20 mouse cellular contexts compared by ENCODE assay signal in the genomic region with DNA sequence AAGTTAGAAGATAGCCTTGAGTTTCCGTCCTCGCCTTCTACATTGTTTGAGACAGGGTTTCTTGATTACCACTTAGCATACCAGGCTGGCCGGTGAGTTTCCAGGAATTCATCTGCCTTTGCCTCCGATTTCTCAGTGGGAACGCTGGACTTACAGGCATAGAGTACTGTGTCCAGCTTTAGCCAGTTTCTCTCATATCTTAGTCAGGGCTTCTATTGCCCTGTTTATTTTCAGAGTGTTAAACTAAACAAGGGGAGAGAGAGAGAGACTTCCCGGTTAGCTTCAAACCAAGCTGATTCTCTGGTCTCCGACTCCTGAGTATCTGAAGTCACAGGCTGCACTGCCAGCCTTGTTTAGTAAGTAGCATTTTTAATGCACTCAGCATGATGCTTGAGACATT.
DNase-seq lines count a peak whose midpoint lies in the region; ATAC-seq lines count a peak whose summit lies in the region.
"Had no signal": no experiment of that assay in that cellular context is flagged by ENCODE, and none has a peak within 500 bp of the region (broad histone marks: within the 10 kb centered on the region; RNA-seq: fewer than 3 reads in every experiment).

No protein-coding gene starts in this region.

- no peaks in the 10 kb centered on the region for H3K27me3 ChIP-seq in forebrain, embryonic 10.5 days (ENCODE audit: poor library complexity, severe bottlenecking)
- no peaks in the 10 kb centered on the region for H3K27me3 ChIP-seq in forebrain, embryonic 16.5 days (replicated peaks; ENCODE audit: control insufficient read depth, insufficient read depth, low read length)
- H3K27me3 ChIP-seq in kidney, embryonic 14.5 days (ENCODE audit: control insufficient read depth, insufficient read depth, low read length) = no peaks in the 10 kb centered on the region
- no peaks in the 10 kb centered on the region for H3K27me3 ChIP-seq in limb, embryonic 11.5 days (ENCODE audit: control insufficient read depth, insufficient read depth, low read length)
- H3K27me3 ChIP-seq: hindbrain, embryonic 12.5 days; liver, embryonic 12.5 days had no signal

- H3K36me3 ChIP-seq in forebrain, embryonic 10.5 days (replicated peaks) = no peaks in the 10 kb centered on the region
- H3K36me3 ChIP-seq in forebrain, embryonic 16.5 days (ENCODE audit: control insufficient read depth, insufficient read depth) = no peaks in the 10 kb centered on the region
- H3K36me3 ChIP-seq in kidney, embryonic 14.5 days (ENCODE audit: control insufficient read depth, insufficient read depth, low read length) = no peaks in the 10 kb centered on the region
- no peaks in the 10 kb centered on the region for H3K36me3 ChIP-seq in limb, embryonic 11.5 days (ENCODE audit: control insufficient read depth, insufficient read depth, low read length)
- H3K36me3 ChIP-seq: hindbrain, embryonic 12.5 days; liver, embryonic 12.5 days; midbrain, embryonic 10.5 days had no signal

- 0 out of 2 replicates have a peak overlapping the region, but pooled peaks have one; percentile 40 for H3K27ac ChIP-seq in forebrain, embryonic 10.5 days
- no peak overlapping the region for H3K27ac ChIP-seq in forebrain, embryonic 16.5 days (ENCODE audit: low read length)
- H3K27ac ChIP-seq in kidney, embryonic 14.5 days (ENCODE audit: low read depth, low read length) = peak overlapping the region; percentile 24; the same call in 1 of the 2 replicates
- peak overlapping the region; percentile 67; the same call in 1 of the 2 replicates for H3K27ac ChIP-seq in limb, embryonic 11.5 days (replicated peaks; ENCODE audit: low read depth, low read length)
- H3K27ac ChIP-seq: hindbrain, embryonic 12.5 days; liver, embryonic 12.5 days; midbrain, embryonic 10.5 days had no signal

- H3K4me3 ChIP-seq in forebrain, embryonic 10.5 days = no peak overlapping the region
- no peak overlapping the region for H3K4me3 ChIP-seq in forebrain, embryonic 16.5 days (replicated peaks; ENCODE audit: low read length)
- no peak overlapping the region for H3K4me3 ChIP-seq in kidney, embryonic 14.5 days (ENCODE audit: low read length)
- no peak overlapping the region for H3K4me3 ChIP-seq in limb, embryonic 11.5 days (ENCODE audit: low read depth, low read length)
- H3K4me3 ChIP-seq: hindbrain, embryonic 12.5 days; liver, embryonic 12.5 days; midbrain, embryonic 10.5 days had no signal

- DNase-seq in forebrain, embryonic 10.5 days (ENCODE audit: extremely low spot score, low spot score) = no peak
- DNase-seq in kidney, adult 8-10 months = no peak
- peak; percentile 30 for DNase-seq in ZHBTc4 (ENCODE audit: low read depth, low spot score)
- peak; percentile 29 for DNase-seq in limb, embryonic 11.5 days (ENCODE audit: low spot score)
- DNase-seq in right cerebral cortex, postnatal 25 days = no peak
- DNase-seq: adrenal gland, postnatal 25 days; cerebellum, adult 8-10 months; heart, postnatal 10 days; kidney, adult 11 months; kidney, postnatal 10 days; left cerebral cortex, postnatal 4 days; lung, adult 18-20 months; lung, postnatal 4 days had no signal

- H3K4me1 ChIP-seq in forebrain, embryonic 10.5 days = peaks cover 6% of the 10 kb centered on the region
- no peaks in the 10 kb centered on the region for H3K4me1 ChIP-seq in forebrain, embryonic 16.5 days (replicated peaks; ENCODE audit: control insufficient read depth, insufficient read depth, low read length)
- peaks cover 6% of the 10 kb centered on the region for H3K4me1 ChIP-seq in kidney, embryonic 14.5 days (ENCODE audit: control insufficient read depth, insufficient read depth, low read length)
- H3K4me1 ChIP-seq in limb, embryonic 11.5 days (ENCODE audit: control insufficient read depth, insufficient read depth, low read length) = peaks cover 27% of the 10 kb centered on the region
- H3K4me1 ChIP-seq: liver, embryonic 12.5 days; midbrain, embryonic 10.5 days had no signal

- ATAC-seq in forebrain, embryonic 16.5 days = no peak
- ATAC-seq in kidney, embryonic 14.5 days (ENCODE audit: low FRiP score, low TSS enrichment) = no peak
- ATAC-seq in limb, embryonic 11.5 days (ENCODE audit: insufficient number of reproducible peaks, low FRiP score, low TSS enrichment, low read depth) = no peak
- no peak for ATAC-seq in megakaryocyte progenitor cell, adult 5-6 weeks (replicated peaks; ENCODE audit: poor library complexity)
- ATAC-seq: forebrain, embryonic 14.5 days; liver, embryonic 12.5 days had no signal

- WGBS in forebrain, embryonic 10.5 days = 78% methylated on average over 7 of the region's 7 CpGs
- WGBS in forebrain, embryonic 16.5 days = 79% methylated on average over 7 of the region's 7 CpGs
- 39% methylated on average over 7 of the region's 7 CpGs for WGBS in kidney, embryonic 14.5 days
- 38% methylated on average over 7 of the region's 7 CpGs for WGBS in limb, embryonic 11.5 days

- no peak overlapping the region for H3K9ac ChIP-seq in forebrain, embryonic 16.5 days (replicated peaks; ENCODE audit: low read depth, low read length)
- no peak overlapping the region for H3K9ac ChIP-seq in kidney, embryonic 14.5 days (ENCODE audit: low read depth, low read length)
- 0 out of 2 replicates have a peak overlapping the region, but pooled peaks have one; percentile 22 for H3K9ac ChIP-seq in limb, embryonic 11.5 days (ENCODE audit: low read length)
- H3K9ac ChIP-seq: hindbrain, embryonic 12.5 days; liver, embryonic 12.5 days had no signal

- H3K4me2 ChIP-seq in forebrain, embryonic 16.5 days (ENCODE audit: low read length) = no peak overlapping the region
- no peak overlapping the region for H3K4me2 ChIP-seq in kidney, embryonic 14.5 days (replicated peaks; ENCODE audit: low read depth, low read length)
- H3K4me2 ChIP-seq in limb, embryonic 11.5 days (ENCODE audit: low read depth, severe bottlenecking) = no peak overlapping the region
- H3K4me2 ChIP-seq: hindbrain, embryonic 12.5 days; liver, embryonic 12.5 days had no signal

- H3K9me3 ChIP-seq in forebrain, embryonic 10.5 days = no peaks in the 10 kb centered on the region
- H3K9me3 ChIP-seq in forebrain, embryonic 16.5 days (ENCODE audit: control insufficient read depth, low read length) = no peaks in the 10 kb centered on the region
- no peaks in the 10 kb centered on the region for H3K9me3 ChIP-seq in kidney, embryonic 14.5 days (ENCODE audit: control insufficient read depth, low read length)
- no peaks in the 10 kb centered on the region for H3K9me3 ChIP-seq in limb, embryonic 11.5 days (ENCODE audit: control insufficient read depth, low read length)
- H3K9me3 ChIP-seq: hindbrain, embryonic 12.5 days; liver, embryonic 12.5 days; midbrain, embryonic 10.5 days had no signal

Comparison
In these comparisons a context has a peak if more than half of its experiments do, and no peak if none do; other contexts are left out.
1. DNase-seq: peak in ZHBTc4 (single experiment) and limb, embryonic 11.5 days (single experiment); none in forebrain, embryonic 10.5 days (single experiment), kidney, adult 8-10 months (0 of 2) and right cerebral cortex, postnatal 25 days (single experiment).